Mouse (Mus musculus) forebrain, embryonic 16.5 days (tissue): ENCODE measurements at regions not wholly inside any gene's neighbourhood (a gene's known extent, or its start where the extent isn't known, plus 50 kb on each side); places are given as distances from the start of the nearest gene placed in this dataset.

Experiments used
- ATAC-seq: fragments of 200-750 bp; cut with Nextera tagmentation; 2 replicates; pipeline ENCODE4 v1.8.0; 2017; ENCODE audit warnings: mild to moderate bottlenecking, moderate library complexity
- H3K27ac ChIP-seq: fragments of 300-500 bp; sonication (generic); 2 replicates; pipeline ENCODE4 v1.5.1; 2014; ENCODE audit warnings: low read length, control low read depth
- H3K27me3 ChIP-seq: fragments of 300-500 bp; sonication (generic); replicated peaks from 2 replicates; pipeline ENCODE4 v1.6.1; 2014; ENCODE audit warnings: low read length; ENCODE audit not compliant: control insufficient read depth, insufficient read depth
- H3K36me3 ChIP-seq: fragments of 300-500 bp; sonication (generic); 2 replicates; pipeline ENCODE4 v1.6.1; 2014; ENCODE audit not compliant: control insufficient read depth, insufficient read depth
- H3K4me1 ChIP-seq: fragments of 300-500 bp; sonication (generic); replicated peaks from 2 replicates; pipeline ENCODE4 v1.6.1; 2014; ENCODE audit warnings: low read length; ENCODE audit not compliant: control insufficient read depth, insufficient read depth
- H3K4me2 ChIP-seq: fragments of 300-500 bp; sonication (generic); 2 replicates; pipeline ENCODE4 v1.6.1; 2014; ENCODE audit warnings: mild to moderate bottlenecking, low read length, control low read depth
- H3K4me3 ChIP-seq: fragments of 300-500 bp; sonication (generic); replicated peaks from 2 replicates; pipeline ENCODE4 v1.5.1; 2014; ENCODE audit warnings: mild to moderate bottlenecking, low read length, control low read depth
- H3K9ac ChIP-seq: fragments of 300-500 bp; sonication (generic); replicated peaks from 2 replicates; pipeline ENCODE4 v1.6.1; 2014; ENCODE audit warnings: low read depth, low read length, control low read depth
- H3K9me3 ChIP-seq: fragments of 300-500 bp; sonication (generic); 2 replicates; pipeline ENCODE4 v1.6.1; 2016; ENCODE audit warnings: low read length; ENCODE audit not compliant: control insufficient read depth
- WGBS: fragments of 180-500 bp; shearing (Covaris S2); extraction: QIAGEN DNeasy Blood & Tissue Kit; methylation state at CpG from one replicate; pipeline ENCODE4 v1.1.7; 2014; 5-methylcytosine and 5-hydroxymethylcytosine counted together

DNA sequence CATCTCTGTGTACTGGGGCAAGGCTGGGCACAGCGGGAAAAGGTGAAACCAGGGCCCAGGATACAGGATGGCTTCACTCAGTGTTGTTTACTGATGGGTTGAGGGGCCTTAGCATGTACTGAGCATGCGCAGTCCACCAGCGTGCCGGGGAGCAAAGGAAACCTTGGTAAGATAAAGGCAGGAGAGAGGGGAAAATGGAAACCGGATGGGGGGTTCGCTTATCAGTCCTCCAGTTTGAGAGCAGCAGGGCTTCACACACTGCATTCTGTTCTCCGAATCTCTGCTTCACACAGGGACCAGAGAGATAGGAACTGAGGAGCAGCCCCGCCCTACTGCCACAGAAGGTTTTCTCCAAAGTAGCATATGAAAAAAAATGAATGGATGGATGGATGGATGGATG is 127.6 kb upstream of the Pabpc6 start:
- Histone ChIP-seq H3K4me3 (no peak overlapping the region), H3K27me3 (no peaks in the 10 kb centered on the region), H3K27ac (no peak overlapping the region), H3K4me2 (no peak overlapping the region), H3K9me3 (no peaks in the 10 kb centered on the region), H3K9ac (no peak overlapping the region), H3K36me3 (no peaks in the 10 kb centered on the region), H3K4me1 (peaks cover 6% of the 10 kb centered on the region; the same call in 1 of the 2 replicates)
- no peak for ATAC-seq
- WGBS, result 84% methylated on average over 8 of the region's 8 CpGs

DNA sequence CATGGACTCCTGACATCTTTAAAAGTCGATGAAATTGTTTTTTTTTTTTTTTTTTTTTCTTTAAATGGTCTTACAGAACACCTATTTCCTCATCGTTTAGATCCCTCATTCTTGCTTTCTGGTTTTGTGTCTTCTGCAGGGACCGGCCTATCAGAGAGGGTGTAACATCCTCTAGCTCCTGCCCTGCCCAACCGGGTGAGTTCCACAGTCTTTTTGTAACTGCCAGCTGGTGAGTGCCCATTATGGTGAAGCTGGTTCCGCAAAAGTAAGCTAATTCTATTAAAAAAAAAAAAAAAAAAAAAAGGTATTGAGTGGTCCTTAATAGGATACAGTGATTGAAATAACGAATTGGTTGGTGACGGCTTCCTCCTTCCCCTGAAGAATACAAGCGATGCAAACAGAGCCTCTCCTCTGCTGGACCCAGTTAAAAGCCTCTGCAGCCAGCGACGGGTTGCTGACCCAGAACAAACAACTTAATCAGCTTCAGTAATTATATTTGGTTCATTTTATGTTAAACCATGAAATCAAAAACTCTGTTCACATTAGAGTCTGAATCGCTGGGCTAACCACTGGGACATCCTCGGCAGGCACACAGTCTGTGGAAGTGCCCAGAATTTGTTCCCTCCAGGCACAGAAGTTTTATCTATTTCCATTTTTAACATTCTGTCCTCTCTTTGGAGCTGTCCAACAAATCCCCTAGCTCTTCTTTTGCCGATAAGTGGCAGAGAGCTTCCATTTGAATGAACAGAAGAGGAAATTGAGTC is 126.9 kb upstream of the Pabpc6 start:
- no peak overlapping the region for H3K9ac ChIP-seq
- H3K27me3 ChIP-seq, result no peaks in the 10 kb centered on the region
- H3K27ac ChIP-seq, result no peak overlapping the region
- no peak for ATAC-seq
- peaks cover 6% of the 10 kb centered on the region; the same call in 1 of the 2 replicates for H3K4me1 ChIP-seq
- H3K36me3 ChIP-seq, result no peaks in the 10 kb centered on the region
- no peak overlapping the region for H3K4me3 ChIP-seq
- no peak overlapping the region for H3K4me2 ChIP-seq
- H3K9me3 ChIP-seq, result no peaks in the 10 kb centered on the region
- WGBS, result 16% methylated on average over 13 of the region's 13 CpGs

DNA sequence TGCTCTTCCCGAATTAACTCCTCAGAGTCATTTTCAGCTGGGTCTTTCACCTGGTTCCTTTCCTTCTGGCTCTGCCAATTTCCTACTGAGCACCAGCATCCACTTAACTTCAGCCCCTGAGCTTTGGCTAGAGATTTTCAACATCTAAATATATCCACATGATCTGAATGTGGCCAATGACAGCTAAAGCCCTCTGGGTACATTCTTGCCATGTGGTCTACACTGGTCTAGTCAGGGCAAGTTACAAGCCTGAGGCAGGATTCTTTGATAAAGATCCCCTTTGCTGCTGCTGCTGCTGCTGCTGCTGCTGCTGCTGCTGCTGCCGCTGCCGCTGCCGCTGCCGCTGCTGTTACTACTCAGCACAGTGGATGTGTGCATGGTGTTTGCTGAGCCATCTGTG is 109.3 kb upstream of the Pabpc6 start:
- Histone ChIP-seq H3K4me1 (peaks cover 24% of the 10 kb centered on the region), H3K4me2 (no peak overlapping the region), H3K4me3 (no peak overlapping the region), H3K36me3 (no peaks in the 10 kb centered on the region), H3K9me3 (no peaks in the 10 kb centered on the region), H3K27me3 (no peaks in the 10 kb centered on the region), H3K9ac (no peak overlapping the region), H3K27ac (no peak overlapping the region)
- 90% methylated on average over 5 of the region's 5 CpGs for WGBS
- no peak for ATAC-seq

DNA sequence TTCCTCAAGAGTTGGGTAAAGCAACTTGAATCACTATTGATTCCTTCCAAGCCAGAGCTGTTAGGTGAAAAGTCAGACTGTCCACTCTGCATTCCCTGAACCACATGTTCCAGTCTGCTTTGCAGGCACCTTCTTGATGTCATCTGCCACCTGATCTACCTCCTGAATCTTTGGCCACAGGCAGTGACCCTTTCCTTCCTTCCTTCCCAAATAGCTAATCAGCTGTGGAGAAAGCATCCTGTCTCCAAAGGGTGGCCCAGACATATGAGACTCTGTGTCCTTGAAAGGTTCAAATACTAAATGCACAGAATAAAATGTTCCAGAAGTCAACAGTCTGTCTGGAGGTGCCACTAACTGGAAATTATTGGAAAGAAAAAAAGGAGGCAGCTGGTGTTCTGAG is 107.6 kb upstream of the Pabpc6 start:
- Histone ChIP-seq H3K4me1 (peaks cover 24% of the 10 kb centered on the region), H3K9me3 (no peaks in the 10 kb centered on the region), H3K27me3 (no peaks in the 10 kb centered on the region), H3K4me2 (no peak overlapping the region), H3K4me3 (no peak overlapping the region), H3K27ac (peak overlapping the region; percentile 81), H3K36me3 (no peaks in the 10 kb centered on the region), H3K9ac (no peak overlapping the region)
- ATAC-seq, result no peak

DNA sequence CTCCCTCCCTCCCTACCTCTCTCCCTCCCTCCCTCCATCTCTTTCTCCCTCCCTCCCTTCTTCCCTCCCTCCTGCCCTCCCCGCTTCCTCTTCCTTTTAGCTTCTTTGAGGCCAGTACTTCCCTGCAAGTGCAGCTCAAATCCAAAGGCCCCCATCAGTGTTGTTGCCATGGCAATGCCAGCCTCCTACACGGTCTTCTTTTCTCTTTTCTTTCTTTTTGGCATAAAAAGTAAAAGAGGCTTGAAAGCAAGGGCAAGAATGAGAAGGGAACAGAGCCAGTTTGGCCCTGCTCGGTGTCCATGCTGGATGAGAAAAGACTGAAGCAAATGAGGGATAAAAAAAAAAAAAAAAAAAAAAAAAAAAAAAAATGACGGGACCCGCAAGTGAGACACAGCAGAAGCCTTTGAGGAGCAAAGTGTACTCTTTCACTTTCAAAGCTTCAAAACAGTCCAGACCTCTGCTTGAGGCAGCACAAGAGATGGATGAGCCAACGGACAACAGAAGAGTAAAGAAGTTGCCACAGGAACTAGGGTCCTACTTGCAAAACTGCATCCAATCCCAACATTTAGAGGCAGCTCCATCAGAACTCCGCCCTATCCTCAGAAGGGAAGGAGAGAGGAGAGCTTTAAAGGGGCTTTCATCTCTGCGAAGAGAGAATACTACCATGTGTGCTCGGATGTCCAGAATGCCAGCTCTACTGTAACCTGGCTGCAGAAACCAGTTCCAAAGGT is 106.9 kb upstream of the Pabpc6 start:
- H3K4me2 ChIP-seq, result peak overlapping the region; percentile 31; the same call in 1 of the 2 replicates
- no peak overlapping the region for H3K4me3 ChIP-seq
- peak overlapping the region; percentile 81 for H3K27ac ChIP-seq
- no peaks in the 10 kb centered on the region for H3K36me3 ChIP-seq
- H3K4me1 ChIP-seq, result peaks cover 24% of the 10 kb centered on the region
- H3K9me3 ChIP-seq, result no peaks in the 10 kb centered on the region
- 8% methylated on average over 8 of the region's 9 CpGs for WGBS
- H3K9ac ChIP-seq, result no peak overlapping the region
- peak; percentile 84 for ATAC-seq
- H3K27me3 ChIP-seq, result no peaks in the 10 kb centered on the region

DNA sequence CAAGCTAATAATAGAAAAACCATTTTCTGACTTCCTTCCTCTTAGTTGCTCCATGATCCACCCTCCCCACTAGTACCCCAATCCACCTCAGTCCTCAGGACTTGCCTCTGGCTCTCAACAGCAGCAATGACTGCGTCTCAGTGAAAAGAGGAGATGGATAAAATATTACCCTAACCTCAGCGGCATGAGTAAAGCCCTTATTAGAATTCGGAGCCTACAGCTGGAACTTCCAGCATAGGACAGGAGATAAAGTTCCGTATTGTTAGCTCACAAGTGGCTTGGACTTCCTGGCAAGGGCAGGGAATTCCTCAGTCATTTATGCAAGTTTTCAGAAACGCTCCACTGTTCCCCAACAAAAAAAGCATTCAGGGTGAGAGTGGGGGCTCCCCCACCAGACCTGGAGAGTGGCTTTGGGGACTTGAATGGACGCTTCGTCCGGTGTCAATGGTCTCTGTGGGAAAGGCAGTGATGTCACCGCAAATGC is 106.2 kb upstream of the Pabpc6 start:
- 6% methylated on average over 9 of the region's 9 CpGs for WGBS
- peak overlapping the region; percentile 81 for H3K27ac ChIP-seq
- H3K9me3 ChIP-seq, result no peaks in the 10 kb centered on the region
- no peak overlapping the region for H3K4me2 ChIP-seq
- H3K27me3 ChIP-seq, result no peaks in the 10 kb centered on the region
- peak; percentile 86 for ATAC-seq
- H3K4me3 ChIP-seq, result no peak overlapping the region
- no peak overlapping the region for H3K9ac ChIP-seq
- H3K4me1 ChIP-seq, result peaks cover 24% of the 10 kb centered on the region
- no peaks in the 10 kb centered on the region for H3K36me3 ChIP-seq

DNA sequence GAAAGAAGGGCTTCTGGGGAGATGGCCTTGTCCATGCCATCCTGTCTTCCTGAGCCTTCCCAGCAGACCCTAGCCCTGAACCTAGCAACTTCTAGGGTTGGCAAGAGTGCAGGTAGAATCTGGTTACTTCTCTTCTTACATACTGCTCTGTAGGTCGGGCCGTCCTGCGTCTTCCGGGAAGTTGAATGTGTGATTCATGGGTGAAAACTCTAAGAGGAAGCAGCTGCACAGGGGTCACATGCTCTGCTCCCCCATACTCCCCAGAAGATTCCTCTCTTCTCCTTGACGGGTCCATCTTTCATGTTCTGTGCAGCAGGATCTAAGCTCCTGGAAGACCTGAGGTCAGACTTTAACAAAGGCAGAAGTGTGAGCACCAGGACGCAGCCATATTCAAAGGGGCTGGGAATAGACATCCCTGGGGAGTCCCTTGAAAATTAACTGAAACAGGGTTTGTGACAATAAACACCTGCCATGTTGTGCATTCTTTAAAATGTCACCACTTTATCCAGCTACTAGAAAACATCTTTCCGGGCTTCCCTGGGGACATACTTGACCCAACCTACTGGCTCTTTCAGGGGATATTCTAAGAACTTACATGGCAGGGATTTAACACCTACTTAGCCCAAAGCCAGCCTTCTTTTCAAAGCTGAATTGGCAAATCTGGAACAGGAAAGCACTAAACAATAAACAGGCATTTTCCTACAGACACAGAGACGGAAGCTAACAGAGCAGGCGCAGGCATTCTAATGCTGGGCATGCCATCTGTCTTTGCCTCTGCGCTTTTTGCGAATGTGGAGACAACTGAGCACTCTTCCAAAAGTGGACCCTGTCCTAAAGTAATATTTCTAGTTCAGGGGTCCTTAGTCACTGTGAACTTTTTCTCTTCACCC is 105.5 kb upstream of the Pabpc6 start:
- no peaks in the 10 kb centered on the region for H3K9me3 ChIP-seq
- no peak overlapping the region for H3K4me2 ChIP-seq
- ATAC-seq, result peak; percentile 39
- WGBS, result 43% methylated on average over 11 of the region's 11 CpGs
- H3K4me1 ChIP-seq, result peaks cover 24% of the 10 kb centered on the region
- no peaks in the 10 kb centered on the region for H3K27me3 ChIP-seq
- no peak overlapping the region for H3K4me3 ChIP-seq
- no peak overlapping the region for H3K9ac ChIP-seq
- peak overlapping the region; percentile 81 for H3K27ac ChIP-seq
- no peaks in the 10 kb centered on the region for H3K36me3 ChIP-seq

DNA sequence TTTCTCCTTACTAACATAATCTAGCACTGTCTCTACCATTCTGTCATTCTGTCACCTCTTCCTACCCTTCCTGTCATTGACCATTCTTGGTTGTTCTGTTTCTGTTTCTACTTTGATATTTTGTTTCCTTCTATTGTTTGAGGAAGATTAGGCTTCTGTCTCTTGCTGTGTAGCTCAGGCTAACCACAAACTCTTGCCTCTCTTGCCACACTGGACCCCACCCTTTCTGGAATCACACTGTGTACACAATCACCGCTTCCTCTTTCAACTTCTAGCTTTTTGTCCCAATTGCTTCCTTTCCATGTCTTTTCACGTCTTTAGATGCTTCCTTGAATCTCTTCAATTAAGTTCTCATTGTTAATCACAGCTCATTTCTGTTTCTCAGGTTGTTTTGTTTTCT is 104.2 kb upstream of the Pabpc6 start:
- no peaks in the 10 kb centered on the region for H3K9me3 ChIP-seq
- no peaks in the 10 kb centered on the region for H3K27me3 ChIP-seq
- H3K4me1 ChIP-seq, result peaks cover 24% of the 10 kb centered on the region
- 81% methylated on average over 2 of the region's 2 CpGs for WGBS
- no peak overlapping the region for H3K4me2 ChIP-seq
- no peak overlapping the region for H3K4me3 ChIP-seq
- H3K36me3 ChIP-seq, result no peaks in the 10 kb centered on the region
- no peak for ATAC-seq
- no peak overlapping the region for H3K27ac ChIP-seq
- no peak overlapping the region for H3K9ac ChIP-seq

DNA sequence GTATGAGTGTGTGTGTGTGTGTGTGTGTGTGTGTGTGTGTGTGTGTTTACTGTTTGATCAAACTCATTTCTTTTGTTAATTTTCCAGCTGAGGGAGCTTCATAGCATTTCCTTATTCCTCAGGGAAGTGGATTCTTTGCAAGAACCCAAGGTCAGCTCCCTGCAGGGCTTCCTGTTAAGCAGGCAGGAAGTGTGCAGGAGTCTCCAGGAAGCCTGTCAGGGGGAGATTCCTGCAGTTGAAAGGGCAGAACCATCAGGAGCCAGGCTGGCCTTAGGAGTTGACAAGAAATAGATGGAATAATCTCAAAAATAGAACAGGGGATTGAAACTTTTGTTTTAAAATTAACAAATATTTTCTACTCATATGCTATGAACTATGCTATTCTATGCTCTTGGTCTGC is 98.8 kb upstream of the Pabpc6 start:
- Histone ChIP-seq H3K4me1 (peaks cover 18% of the 10 kb centered on the region), H3K9ac (no peak overlapping the region), H3K36me3 (no peaks in the 10 kb centered on the region), H3K27ac (no peak overlapping the region), H3K9me3 (no peaks in the 10 kb centered on the region), H3K4me2 (no peak overlapping the region), H3K27me3 (no peaks in the 10 kb centered on the region), H3K4me3 (no peak overlapping the region)
- ATAC-seq, result no peak
